Mouse (Mus musculus): ENCODE data around the gene Prss8. TPM values are rescaled to one million over a fixed set of nuclear protein-coding genes. Genes with fewer than 3 reads are reported as not detected.

Gene Prss8
- polyA plus RNA-seq, 1 experiment from 2014 or later: 0.18 TPM

- 82% methylated on average over 5 of the region's 5 CpGs for WGBS
- Histone ChIP-seq H3K27ac (replicated peaks) (no peak overlapping the region), H3K4me1 (replicated peaks) (peaks cover 6% of the 10 kb centered on the region; the same call in 1 of the 2 replicates), H3K36me3 (peaks cover 70% of the 10 kb centered on the region), H3K27me3 (peaks cover 27% of the 10 kb centered on the region), H3K4me2 (no peak overlapping the region), H3K9ac (no peak overlapping the region), H3K4me3 (no peak overlapping the region), H3K9me3 (no peaks in the 10 kb centered on the region)
- ATAC-seq (ENCODE audit: low read depth): no peak
Observed at GRCm38 (mm10) chr7:127925252-127925651, 4.7 kb downstream of the Prss8 start.

- WGBS: 93% methylated on average over 5 of the region's 5 CpGs
- ATAC-seq (ENCODE audit: low read depth): no peak
- H3K36me3 ChIP-seq: peaks cover 79% of the 10 kb centered on the region
Observed at GRCm38 (mm10) chr7:127923714-127924113, 6.2 kb downstream of the Prss8 start.

DNA sequence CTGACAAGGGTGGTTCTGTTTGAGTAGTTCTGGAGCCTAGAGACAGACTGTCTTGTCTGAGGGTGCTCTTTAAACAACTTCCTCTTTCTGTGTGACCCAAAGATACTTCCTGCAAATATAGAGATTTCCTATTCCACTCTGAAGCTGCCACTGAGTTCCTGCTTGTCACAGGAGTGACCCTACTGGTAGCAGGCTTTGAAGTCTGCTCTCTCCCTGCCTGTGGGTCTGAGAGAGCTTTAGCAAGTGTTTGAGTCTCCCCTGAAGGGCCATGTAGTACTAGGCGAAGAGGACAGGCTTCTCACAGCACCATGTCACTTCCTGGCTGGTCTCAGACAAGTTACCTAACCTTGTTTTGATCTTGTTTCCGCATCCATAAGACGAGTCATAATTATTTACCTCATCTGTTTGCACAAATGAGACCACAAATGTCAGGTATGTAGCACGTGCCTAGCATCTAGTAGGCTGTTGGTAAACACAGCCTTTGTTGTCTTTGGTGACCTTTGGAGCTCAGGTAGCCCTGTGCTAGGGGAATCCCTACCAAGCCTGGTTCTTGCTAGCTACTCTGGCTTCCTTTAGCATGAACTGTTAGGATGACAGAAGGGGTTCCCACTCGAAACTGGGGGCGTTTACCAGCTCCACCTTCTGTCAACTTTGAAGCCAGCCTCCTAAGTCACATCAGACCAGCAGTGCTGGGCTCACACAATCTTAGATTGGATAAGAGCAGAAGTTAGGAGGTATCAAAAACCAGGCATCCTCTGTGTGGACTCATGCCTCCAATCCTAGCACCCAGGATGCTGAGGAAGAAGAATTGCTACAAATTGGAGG lies 7.2 kb downstream of the Prss8 start:
- H3K4me3 ChIP-seq: no peak overlapping the region
- no peak for ATAC-seq (ENCODE audit: low read depth)
- peaks cover 89% of the 10 kb centered on the region for H3K36me3 ChIP-seq
- WGBS: 83% methylated on average over 6 of the region's 6 CpGs
- H3K4me1 ChIP-seq (replicated peaks): no peaks in the 10 kb centered on the region
- no peaks in the 10 kb centered on the region for H3K9me3 ChIP-seq
- no peak overlapping the region for H3K9ac ChIP-seq
- no peak overlapping the region for H3K27ac ChIP-seq (replicated peaks)
- H3K4me2 ChIP-seq: no peak overlapping the region
- H3K27me3 ChIP-seq: peaks cover 1% of the 10 kb centered on the region; the same call in 1 of the 2 replicates

More at GRCm38 (mm10) chr7:127923714-127924113, 6.2 kb downstream of the Prss8 start:
- Histone ChIP-seq H3K9ac (no peak overlapping the region), H3K4me1 (replicated peaks) (no peaks in the 10 kb centered on the region), H3K4me2 (no peak overlapping the region), H3K4me3 (no peak overlapping the region), H3K27me3 (peaks cover 12% of the 10 kb centered on the region), H3K27ac (replicated peaks) (no peak overlapping the region), H3K9me3 (no peaks in the 10 kb centered on the region)

DNA sequence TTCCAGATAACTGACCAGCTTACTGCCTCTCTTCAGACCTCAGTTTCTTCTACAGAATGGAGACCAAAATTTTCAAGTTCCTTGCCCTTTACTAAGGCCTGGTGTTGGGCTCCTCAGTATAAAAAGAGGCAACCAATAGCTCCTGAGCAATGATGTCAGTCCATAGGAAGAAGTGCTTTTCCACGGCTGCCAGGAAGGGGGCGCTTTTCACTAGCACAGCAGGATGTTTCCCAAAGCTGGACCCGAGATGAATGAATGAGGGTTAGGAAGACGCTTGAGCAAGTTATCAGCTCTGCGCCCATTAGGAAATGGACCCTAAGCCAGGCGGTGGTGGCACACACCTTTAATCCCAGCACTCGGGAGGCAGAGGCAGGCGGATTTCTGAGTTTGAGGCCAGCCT lies 8.4 kb downstream of the Prss8 start:
- no peak overlapping the region for H3K27ac ChIP-seq (replicated peaks)
- no peaks in the 10 kb centered on the region for H3K4me1 ChIP-seq (replicated peaks)
- no peaks in the 10 kb centered on the region for H3K27me3 ChIP-seq
- H3K9me3 ChIP-seq: no peaks in the 10 kb centered on the region
- H3K36me3 ChIP-seq: peaks cover 90% of the 10 kb centered on the region
- H3K4me3 ChIP-seq: no peak overlapping the region
- ATAC-seq (ENCODE audit: low read depth): no peak
- no peak overlapping the region for H3K9ac ChIP-seq
- H3K4me2 ChIP-seq: no peak overlapping the region
- WGBS: 74% methylated on average over 8 of the region's 8 CpGs

GRCm38 (mm10) chr7:127919290-127919689 lies 10.6 kb downstream of the Prss8 start:
- ATAC-seq (ENCODE audit: low read depth): no peak
- Histone ChIP-seq H3K4me3 (no peak overlapping the region), H3K4me1 (replicated peaks) (no peaks in the 10 kb centered on the region), H3K9ac (no peak overlapping the region), H3K9me3 (no peaks in the 10 kb centered on the region), H3K36me3 (peaks cover 84% of the 10 kb centered on the region), H3K27ac (replicated peaks) (no peak overlapping the region), H3K4me2 (no peak overlapping the region), H3K27me3 (no peaks in the 10 kb centered on the region)
- 83% methylated on average over 7 of the region's 7 CpGs for WGBS

GRCm38 (mm10) chr7:127918203-127918602 lies 11.7 kb downstream of the Prss8 start:
- ATAC-seq (ENCODE audit: low read depth): no peak

DNA sequence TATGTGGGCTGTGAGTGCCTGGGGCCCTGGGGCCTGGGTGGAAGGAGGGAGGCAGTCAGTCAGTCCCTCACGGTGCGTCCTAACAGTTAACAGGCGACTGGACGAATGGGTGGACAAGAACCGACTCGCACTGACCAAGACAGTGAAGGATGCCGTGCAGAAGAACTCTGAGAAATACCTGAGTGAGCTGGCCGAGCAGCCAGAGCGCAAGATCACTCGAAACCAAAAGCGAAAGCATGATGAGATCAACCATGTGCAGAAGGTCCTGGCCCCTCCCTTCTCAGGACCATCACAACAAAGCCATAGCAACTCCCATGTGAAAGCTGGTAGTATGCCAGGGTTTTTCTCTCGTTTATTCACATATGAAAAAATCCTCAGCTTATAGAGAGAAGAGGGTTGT lies 14.6 kb downstream of the Prss8 start:
- Histone ChIP-seq H3K4me1 (replicated peaks) (peaks cover 15% of the 10 kb centered on the region), H3K27ac (replicated peaks) (no peak overlapping the region), H3K4me3 (no peak overlapping the region), H3K27me3 (no peaks in the 10 kb centered on the region), H3K9me3 (no peaks in the 10 kb centered on the region), H3K4me2 (no peak overlapping the region), H3K9ac (no peak overlapping the region), H3K36me3 (peaks cover 46% of the 10 kb centered on the region)
- no peak for ATAC-seq (ENCODE audit: low read depth)
- WGBS: 94% methylated on average over 12 of the region's 12 CpGs

More at GRCm38 (mm10) chr7:127918203-127918602, 11.7 kb downstream of the Prss8 start:
- Histone ChIP-seq H3K36me3 (peaks cover 74% of the 10 kb centered on the region), H3K4me2 (no peak overlapping the region), H3K27ac (replicated peaks) (no peak overlapping the region), H3K4me3 (no peak overlapping the region), H3K9me3 (no peaks in the 10 kb centered on the region), H3K27me3 (no peaks in the 10 kb centered on the region), H3K9ac (no peak overlapping the region), H3K4me1 (replicated peaks) (peaks cover 3% of the 10 kb centered on the region)
- WGBS: 58% methylated on average over 3 of the region's 3 CpGs

DNA sequence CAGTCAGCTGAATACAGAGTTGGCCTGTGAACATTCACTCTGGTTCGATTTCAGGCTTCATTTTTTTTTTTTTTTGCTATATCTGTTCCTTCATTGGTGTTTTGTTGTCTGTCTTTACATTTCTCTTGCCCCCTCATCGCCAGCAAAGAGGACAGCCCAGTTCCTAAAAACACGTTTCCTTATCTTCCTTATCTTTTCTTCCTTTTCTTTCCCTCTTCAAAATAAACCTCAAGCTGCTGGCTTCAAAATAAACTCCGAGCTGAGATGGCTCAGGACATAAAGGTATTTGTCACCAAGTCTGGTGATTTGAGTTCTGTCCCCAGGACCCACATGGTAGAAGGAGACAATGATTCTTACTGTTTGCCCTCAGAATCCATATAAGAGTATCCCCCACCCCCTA lies 17.0 kb downstream of the Prss8 start:
- peak overlapping the region; percentile 81 for H3K27ac ChIP-seq (replicated peaks)
- peak overlapping the region; percentile 69 for H3K4me2 ChIP-seq

DNA sequence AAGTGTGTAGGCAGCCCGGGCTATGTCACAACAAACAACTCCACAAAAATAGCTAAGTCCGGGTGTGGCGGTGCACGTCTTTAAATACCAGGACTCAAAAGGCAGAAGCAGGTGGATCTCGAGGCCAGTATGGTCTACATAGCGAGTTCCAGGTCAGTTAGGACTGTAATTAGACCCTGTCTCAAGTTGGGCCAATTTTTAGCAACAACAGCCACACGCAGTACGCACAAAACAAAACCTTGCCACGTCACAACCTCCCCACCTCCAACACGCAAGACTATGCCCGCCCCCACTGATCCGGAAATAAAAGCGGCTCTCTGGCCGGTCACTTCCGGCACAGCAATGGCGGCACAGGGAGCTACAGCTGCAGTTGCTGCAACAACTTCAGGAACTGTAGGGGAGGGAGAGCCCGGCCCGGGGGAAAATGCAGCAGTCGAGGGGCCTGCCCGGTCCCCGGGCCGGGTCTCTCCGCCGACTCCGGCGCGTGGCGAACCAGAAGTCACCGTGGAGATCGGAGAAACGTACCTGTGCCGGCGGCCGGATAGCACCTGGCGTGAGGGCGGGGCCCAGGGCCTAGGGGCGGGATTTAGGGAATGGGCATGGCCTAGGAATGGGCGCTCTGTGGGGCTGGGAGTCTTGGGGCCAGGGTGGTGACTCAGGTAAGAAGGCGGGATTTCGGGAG lies 17.6 kb downstream of the Prss8 start, which contains the start of gene Kat8:
Gene Kat8, plus strand, starts transcription at position 327 of the 682 bp plus-strand sequence.
- Histone ChIP-seq H3K9ac (peak within 1 kb of the TSS; percentile 86), H3K4me2 (peak within 1 kb of the TSS; percentile 69), H3K27ac (replicated peaks) (peak within 1 kb of the TSS; percentile 86), H3K27me3 (no peaks in the 10 kb centered on the region), H3K9me3 (no peaks in the 10 kb centered on the region), H3K4me1 (replicated peaks) (peaks cover 15% of the 10 kb centered on the region), H3K4me3 (peak within 1 kb of the TSS; percentile 91), H3K36me3 (peaks cover 47% of the 10 kb centered on the region)
- 1% methylated on average over 40 of the region's 40 CpGs for WGBS
- peak; percentile 94 for ATAC-seq (ENCODE audit: low read depth)

More for the DNA sequence above, 17.0 kb downstream of the Prss8 start:
- peak overlapping the region; percentile 91 for H3K4me3 ChIP-seq
- H3K9ac ChIP-seq: peak overlapping the region; percentile 86
- no peaks in the 10 kb centered on the region for H3K27me3 ChIP-seq
- no peaks in the 10 kb centered on the region for H3K9me3 ChIP-seq
- no peak for ATAC-seq (ENCODE audit: low read depth)
- WGBS: 22% methylated on average over 4 of the region's 4 CpGs
- peaks cover 47% of the 10 kb centered on the region for H3K36me3 ChIP-seq
- H3K4me1 ChIP-seq (replicated peaks): peaks cover 15% of the 10 kb centered on the region

DNA sequence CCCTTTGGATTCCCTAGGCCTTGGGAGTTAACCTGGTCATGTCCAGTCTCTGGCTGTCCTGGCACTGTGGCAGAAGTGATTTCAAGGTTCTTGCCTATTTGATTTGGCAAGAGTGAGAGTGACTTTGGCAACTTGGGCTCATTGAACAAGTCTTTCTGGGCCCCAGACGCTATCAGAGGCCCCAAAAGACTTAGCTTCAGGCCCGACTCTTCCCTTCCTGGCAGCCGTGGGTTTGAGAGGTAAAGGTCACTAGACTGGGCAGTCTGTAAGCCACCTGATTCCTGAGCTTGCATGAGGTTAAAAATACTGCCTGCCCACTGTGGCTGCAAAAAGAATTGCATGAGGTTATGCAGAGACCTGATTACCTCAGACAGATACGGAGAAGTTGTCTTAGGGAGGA lies 21.2 kb downstream of the Prss8 start:
- Histone ChIP-seq H3K9ac (no peak overlapping the region), H3K4me2 (no peak overlapping the region), H3K9me3 (no peaks in the 10 kb centered on the region), H3K27ac (replicated peaks) (no peak overlapping the region), H3K4me3 (no peak overlapping the region), H3K4me1 (replicated peaks) (peaks cover 30% of the 10 kb centered on the region), H3K27me3 (no peaks in the 10 kb centered on the region), H3K36me3 (peaks cover 44% of the 10 kb centered on the region)
- WGBS: 94% methylated on average over 4 of the region's 4 CpGs
- ATAC-seq (ENCODE audit: low read depth): no peak

GRCm38 (mm10) chr7:127907939-127908338 lies 22.0 kb downstream of the Prss8 start:
- 91% methylated on average over 12 of the region's 12 CpGs for WGBS
- Histone ChIP-seq H3K4me1 (replicated peaks) (peaks cover 24% of the 10 kb centered on the region), H3K27me3 (no peaks in the 10 kb centered on the region), H3K27ac (replicated peaks) (no peak overlapping the region), H3K4me3 (no peak overlapping the region), H3K36me3 (peaks cover 44% of the 10 kb centered on the region), H3K9me3 (no peaks in the 10 kb centered on the region), H3K9ac (no peak overlapping the region), H3K4me2 (no peak overlapping the region)
- no peak for ATAC-seq (ENCODE audit: low read depth)
